Mouse (Mus musculus) liver, embryonic 13.5 days (tissue): ENCODE data around the gene Kif1a. TPM values are rescaled to one million over a fixed set of nuclear protein-coding genes. Genes with fewer than 3 reads are reported as not detected.

Experiments
- ATAC-seq: fragments of 200-750 bp; cut with Nextera tagmentation; 2 replicates; pipeline ENCODE4 v1.8.0; 2017; ENCODE audit warnings: low read depth, mild to moderate bottlenecking, moderate number of reproducible peaks, moderate library complexity
- DNase-seq: peaks from one replicate; pipeline ENCODE4 v3.0.0; 2022
- H3K27ac ChIP-seq: fragments of 300-500 bp; sonication (generic); 2 replicates; pipeline ENCODE4 v1.5.1; 2015; ENCODE audit warnings: moderate library complexity, mild to moderate bottlenecking, inconsistent platforms
- H3K27me3 ChIP-seq: fragments of 300-500 bp; sonication (generic); 2 replicates; pipeline ENCODE4 v1.6.1; 2015; ENCODE audit warnings: mild to moderate bottlenecking, inconsistent platforms
- H3K36me3 ChIP-seq: fragments of 300-500 bp; sonication (generic); 2 replicates; pipeline ENCODE4 v1.6.1; 2015; ENCODE audit warnings: mild to moderate bottlenecking, inconsistent platforms
- H3K4me1 ChIP-seq: fragments of 300-500 bp; sonication (generic); replicated peaks from 2 replicates; pipeline ENCODE4 v1.6.1; 2015; ENCODE audit warnings: inconsistent platforms
- H3K4me2 ChIP-seq: fragments of 300-500 bp; sonication (generic); 2 replicates; pipeline ENCODE4 v1.6.1; 2015; ENCODE audit warnings: inconsistent platforms, mild to moderate bottlenecking, moderate library complexity
- H3K4me3 ChIP-seq: fragments of 300-500 bp; sonication (generic); replicated peaks from 2 replicates; pipeline ENCODE4 v1.5.1; 2015; ENCODE audit warnings: mild to moderate bottlenecking, inconsistent platforms
- H3K9ac ChIP-seq: fragments of 300-500 bp; sonication (generic); 2 replicates; pipeline ENCODE4 v1.6.1; 2015; ENCODE audit warnings: mild to moderate bottlenecking, inconsistent platforms
- H3K9me3 ChIP-seq: fragments of 300-500 bp; sonication (generic); replicated peaks from 2 replicates; pipeline ENCODE4 v1.6.1; 2016; ENCODE audit warnings: inconsistent platforms
- WGBS: fragments of 180-500 bp; shearing (Covaris S2); methylation state at CpG from one replicate; pipeline ENCODE4 v1.1.7; 2015; ENCODE audit not compliant: insufficient replicate concordance; 5-methylcytosine and 5-hydroxymethylcytosine counted together
- polyA plus RNA-seq: library from polyadenylated mRNA; unstranded; fragments of >200 nt; fragmentation: Nextera tagmentation; extraction: Ambion mirVana; gene quantifications from 2 replicates; pipeline ENCODE4 v1.2.1, GENCODE M21; 2015

Gene Kif1a
- polyA plus RNA-seq, 1 experiment from 2014 or later, result 0.61 TPM

DNA sequence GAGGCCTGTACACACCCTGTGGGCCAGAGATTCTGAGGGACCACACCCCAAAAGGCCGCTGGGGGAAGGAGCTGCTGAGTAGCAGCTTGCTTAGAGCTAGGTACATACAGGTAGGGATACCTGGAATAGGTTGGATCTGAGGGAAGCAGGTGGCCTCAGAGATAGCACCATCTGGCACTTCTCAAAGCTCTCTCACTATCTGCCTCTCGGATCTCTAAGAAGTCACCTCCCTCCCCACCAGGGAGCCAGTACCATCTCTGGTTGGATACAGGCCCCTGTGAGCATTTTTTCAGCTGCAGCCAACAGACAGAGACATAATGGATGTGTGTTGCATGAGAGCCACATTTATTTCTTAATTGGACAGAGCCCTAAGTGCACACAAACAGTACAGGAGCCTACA, 86.6 kb downstream of the Kif1a start:
- Histone ChIP-seq H3K27ac (no peak overlapping the region), H3K9me3 (no peaks in the 10 kb centered on the region), H3K4me1 (no peaks in the 10 kb centered on the region), H3K4me3 (no peak overlapping the region), H3K4me2 (no peak overlapping the region), H3K27me3 (no peaks in the 10 kb centered on the region), H3K9ac (no peak overlapping the region), H3K36me3 (no peaks in the 10 kb centered on the region)
- ATAC-seq (no peak), DNase-seq (no peak)
- WGBS, result 60% methylated on average over 2 of the region's 2 CpGs

DNA sequence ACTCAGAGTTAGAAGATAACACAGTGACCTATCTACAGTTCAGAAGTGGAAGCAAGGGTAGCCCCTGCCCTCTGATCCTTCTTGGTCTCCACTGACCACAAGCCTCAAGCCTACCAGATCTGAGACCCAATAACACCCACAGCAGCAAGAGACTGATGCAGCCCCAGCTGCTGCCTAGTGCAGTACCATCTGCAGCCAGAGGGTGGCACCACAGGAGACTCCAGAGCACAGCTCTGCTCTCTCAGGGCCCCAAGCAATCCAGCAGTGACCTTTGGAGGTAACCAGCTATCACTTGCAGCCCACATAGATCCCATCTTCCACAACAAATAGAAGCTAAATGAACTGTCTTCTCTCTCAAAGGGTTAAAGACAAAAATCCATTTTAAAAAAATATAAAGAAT, 87.3 kb downstream of the Kif1a start:
- Histone ChIP-seq H3K4me1 (no peaks in the 10 kb centered on the region), H3K9me3 (no peaks in the 10 kb centered on the region), H3K27ac (no peak overlapping the region)

GRCm38 (mm10) chr1:93013367-93013766, 88.4 kb downstream of the Kif1a start:
- WGBS, result 70% methylated on average over 4 of the region's 4 CpGs
- DNase-seq (no peak), ATAC-seq (no peak)
- H3K9me3 ChIP-seq, result no peaks in the 10 kb centered on the region
- H3K4me3 ChIP-seq, result no peak overlapping the region
- no peak overlapping the region for H3K9ac ChIP-seq
- H3K4me1 ChIP-seq, result no peaks in the 10 kb centered on the region
- H3K27me3 ChIP-seq, result no peaks in the 10 kb centered on the region
- H3K27ac ChIP-seq, result no peak overlapping the region
- no peaks in the 10 kb centered on the region for H3K36me3 ChIP-seq
- H3K4me2 ChIP-seq, result no peak overlapping the region

More for the DNA sequence above, 87.3 kb downstream of the Kif1a start:
- Histone ChIP-seq H3K4me2 (no peak overlapping the region), H3K36me3 (no peaks in the 10 kb centered on the region), H3K27me3 (no peaks in the 10 kb centered on the region), H3K4me3 (no peak overlapping the region), H3K9ac (no peak overlapping the region)
- no peak for ATAC-seq
- peak; percentile 61 for DNase-seq

GRCm38 (mm10) chr1:93012103-93012585, 89.6 kb downstream of the Kif1a start:
- Histone ChIP-seq H3K9ac (no peak overlapping the region), H3K36me3 (no peaks in the 10 kb centered on the region), H3K4me3 (no peak overlapping the region), H3K27me3 (no peaks in the 10 kb centered on the region), H3K9me3 (no peaks in the 10 kb centered on the region), H3K4me1 (no peaks in the 10 kb centered on the region), H3K4me2 (no peak overlapping the region), H3K27ac (no peak overlapping the region)
- no peak for DNase-seq
- WGBS, result 61% methylated on average over 7 of the region's 7 CpGs
- no peak for ATAC-seq

- Histone ChIP-seq H3K27me3 (no peaks in the 10 kb centered on the region), H3K4me2 (no peak overlapping the region), H3K36me3 (no peaks in the 10 kb centered on the region), H3K9me3 (no peaks in the 10 kb centered on the region), H3K4me1 (no peaks in the 10 kb centered on the region), H3K4me3 (no peak overlapping the region), H3K27ac (no peak overlapping the region), H3K9ac (no peak overlapping the region)
- no peak for DNase-seq
- 30% methylated on average over 3 of the region's 3 CpGs for WGBS
- ATAC-seq, result no peak
These were observed 91.0 kb downstream of the Kif1a start for GRCm38 (mm10) chr1:93010731-93011130.

DNA sequence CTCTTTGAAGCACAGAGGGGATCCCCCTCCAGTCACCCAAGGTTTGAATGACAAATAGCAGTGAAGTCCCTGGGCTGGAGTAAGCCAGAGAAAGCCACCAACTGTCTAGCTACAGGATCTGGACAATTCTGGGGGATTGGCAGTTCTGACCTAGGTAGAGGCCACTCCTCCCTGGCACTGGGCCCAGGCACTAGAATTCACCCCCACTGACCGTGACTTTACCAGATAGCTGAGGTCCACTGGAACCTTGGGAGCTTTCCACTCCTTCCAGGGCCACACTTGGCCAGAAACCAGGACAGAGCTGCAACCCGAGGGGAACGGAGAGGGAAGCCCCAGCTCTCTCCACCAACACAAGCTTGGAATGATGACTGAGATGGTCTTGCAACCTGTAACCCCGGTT, 92.6 kb downstream of the Kif1a start:
- Histone ChIP-seq H3K36me3 (no peaks in the 10 kb centered on the region), H3K4me2 (no peak overlapping the region), H3K9me3 (no peaks in the 10 kb centered on the region), H3K27me3 (no peaks in the 10 kb centered on the region), H3K4me1 (no peaks in the 10 kb centered on the region), H3K27ac (no peak overlapping the region), H3K4me3 (no peak overlapping the region), H3K9ac (no peak overlapping the region)
- 54% methylated on average over 4 of the region's 4 CpGs for WGBS
- no peak for ATAC-seq
- DNase-seq, result no peak

- H3K4me2 ChIP-seq, result no peak within 1 kb of the TSS
- DNase-seq, result no peak
- WGBS, result 62% methylated on average over 7 of the region's 7 CpGs
- no peak for ATAC-seq
- no peaks in the 10 kb centered on the region for H3K4me1 ChIP-seq
- no peak within 1 kb of the TSS for H3K4me3 ChIP-seq
- H3K27ac ChIP-seq, result no peak within 1 kb of the TSS
- no peaks in the 10 kb centered on the region for H3K36me3 ChIP-seq
- H3K9me3 ChIP-seq, result no peaks in the 10 kb centered on the region
- no peaks in the 10 kb centered on the region for H3K27me3 ChIP-seq
- H3K9ac ChIP-seq, result no peak within 1 kb of the TSS
These were observed 95.7 kb downstream of the Kif1a start, which contains the start of gene Aqp12 for GRCm38 (mm10) chr1:93006061-93006460. Gene Aqp12 (plus strand): TSS chr1:93006334.

DNA sequence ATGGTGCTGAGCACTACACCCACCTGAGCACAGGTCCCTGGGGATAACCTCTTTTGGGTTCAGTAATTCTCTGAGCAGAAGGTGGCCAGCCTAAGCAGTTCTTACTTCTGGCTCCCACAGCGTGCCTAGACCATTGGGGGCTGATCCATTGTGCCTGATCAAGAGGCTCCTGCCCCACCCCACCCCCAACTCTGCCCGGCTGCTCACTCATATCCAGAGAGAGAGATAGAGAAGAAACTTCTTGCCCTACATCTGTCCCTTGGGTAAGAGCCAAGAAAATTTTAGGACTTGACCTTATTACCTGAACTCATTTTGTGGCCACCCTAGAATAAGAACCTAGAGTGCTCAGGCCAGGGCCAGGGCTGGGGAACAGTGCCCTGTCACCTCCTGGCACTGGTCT, 108.9 kb downstream of the Kif1a start:
- Histone ChIP-seq H3K9me3 (no peaks in the 10 kb centered on the region), H3K27me3 (no peaks in the 10 kb centered on the region), H3K9ac (no peak overlapping the region), H3K4me3 (no peak overlapping the region), H3K36me3 (no peaks in the 10 kb centered on the region), H3K4me2 (no peak overlapping the region), H3K27ac (no peak overlapping the region), H3K4me1 (no peaks in the 10 kb centered on the region)
- WGBS, result 60% methylated on average over 2 of the region's 2 CpGs
- ATAC-seq (no peak), DNase-seq (no peak)

DNA sequence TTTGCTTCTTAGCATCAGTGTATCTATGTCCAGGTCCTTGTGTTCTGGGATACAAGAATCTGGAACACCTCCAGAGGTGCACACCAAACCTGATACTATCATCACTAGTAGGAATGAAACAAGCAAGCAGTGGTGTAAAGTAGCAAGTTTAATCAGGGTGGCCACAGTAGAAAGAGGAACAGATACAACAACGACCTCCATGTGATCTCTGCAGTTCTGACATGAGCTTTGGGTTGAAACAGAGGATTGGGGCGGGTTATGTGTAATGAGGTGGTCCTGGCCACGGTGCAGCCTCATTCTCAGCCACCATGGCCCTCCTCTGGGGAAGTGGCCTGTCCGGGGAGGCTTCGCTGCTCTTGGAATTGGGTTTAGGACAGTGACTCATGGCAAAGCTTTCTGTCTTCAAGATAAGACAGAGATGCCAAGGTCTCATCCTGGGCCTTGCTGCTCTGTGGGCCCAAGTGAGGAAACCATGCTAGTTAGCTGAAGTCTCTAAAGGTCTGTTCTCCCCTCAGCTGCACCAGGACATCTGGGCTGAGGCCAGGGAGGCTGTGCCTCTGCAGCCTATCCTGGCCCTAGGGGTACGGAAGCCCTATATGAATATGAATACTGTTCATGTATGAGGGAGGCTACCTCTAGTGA, 109.4 kb downstream of the Kif1a start:
- 48% methylated on average over 6 of the region's 6 CpGs for WGBS
- Histone ChIP-seq H3K4me3 (no peak overlapping the region), H3K27ac (no peak overlapping the region), H3K9ac (no peak overlapping the region), H3K27me3 (no peaks in the 10 kb centered on the region), H3K4me2 (no peak overlapping the region), H3K9me3 (no peaks in the 10 kb centered on the region), H3K4me1 (no peaks in the 10 kb centered on the region), H3K36me3 (no peaks in the 10 kb centered on the region)
- ATAC-seq, result no peak
- DNase-seq, result no peak

- Histone ChIP-seq H3K27ac (no peak overlapping the region), H3K9me3 (no peaks in the 10 kb centered on the region), H3K4me3 (no peak overlapping the region), H3K4me1 (no peaks in the 10 kb centered on the region), H3K4me2 (no peak overlapping the region), H3K9ac (no peak overlapping the region), H3K36me3 (no peaks in the 10 kb centered on the region), H3K27me3 (no peaks in the 10 kb centered on the region)
- 61% methylated on average over 4 of the region's 4 CpGs for WGBS
- no peak for DNase-seq
- ATAC-seq, result no peak
These were observed 111.9 kb downstream of the Kif1a start for GRCm38 (mm10) chr1:92989891-92990290.

- Histone ChIP-seq H3K4me3 (no peak overlapping the region), H3K4me2 (no peak overlapping the region), H3K36me3 (no peaks in the 10 kb centered on the region), H3K9me3 (no peaks in the 10 kb centered on the region), H3K4me1 (no peaks in the 10 kb centered on the region), H3K9ac (no peak overlapping the region), H3K27ac (no peak overlapping the region), H3K27me3 (no peaks in the 10 kb centered on the region)
- 65% methylated on average over 4 of the region's 4 CpGs for WGBS
- DNase-seq, result no peak
- no peak for ATAC-seq
These were observed 112.9 kb downstream of the Kif1a start for GRCm38 (mm10) chr1:92988894-92989293.

DNA sequence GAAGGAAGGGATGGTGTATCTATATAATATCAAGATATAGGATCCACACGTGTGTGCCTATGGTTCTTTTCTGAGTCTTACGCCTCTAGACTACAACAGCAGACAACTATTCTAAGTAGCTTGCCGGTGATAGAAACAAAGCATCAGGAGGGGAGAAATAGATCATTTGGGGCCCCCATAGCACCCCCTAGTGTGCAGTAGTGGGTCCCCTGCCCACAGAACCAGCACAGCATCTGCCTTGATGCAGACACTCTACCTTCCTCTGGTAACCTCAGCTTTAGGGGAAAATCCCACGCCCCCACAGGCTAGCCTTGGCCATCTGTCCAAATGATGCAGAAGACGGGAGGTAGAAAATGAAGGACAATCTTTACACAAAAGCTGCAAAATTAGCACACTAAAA, 116.8 kb downstream of the Kif1a start:
- ATAC-seq, result no peak
- no peak overlapping the region for H3K9ac ChIP-seq
- no peaks in the 10 kb centered on the region for H3K4me1 ChIP-seq
- no peak for DNase-seq
- H3K4me3 ChIP-seq, result no peak overlapping the region
- no peak overlapping the region for H3K27ac ChIP-seq
- WGBS, result 62% methylated on average over 5 of the region's 5 CpGs
- no peak overlapping the region for H3K4me2 ChIP-seq
- H3K9me3 ChIP-seq, result no peaks in the 10 kb centered on the region
- no peaks in the 10 kb centered on the region for H3K27me3 ChIP-seq
- no peaks in the 10 kb centered on the region for H3K36me3 ChIP-seq
